Mouse (Mus musculus): Measurements from ENCODE around the gene Evi5l. TPM values are rescaled to one million over a fixed set of nuclear protein-coding genes. Genes with fewer than 3 reads are reported as not detected.

Evi5l gene
- polyA plus RNA-seq, 1 experiment, result 5.7 TPM

- no peak overlapping the region for H3K9ac ChIP-seq (ENCODE audit: low read depth, poor library complexity, severe bottlenecking)
- no peaks in the 10 kb centered on the region for H3K36me3 ChIP-seq (ENCODE audit: control insufficient read depth, insufficient read depth, low read length, poor library complexity, severe bottlenecking)
- peaks cover 2% of the 10 kb centered on the region for H3K27me3 ChIP-seq (ENCODE audit: control insufficient read depth, insufficient read depth, low read length, poor library complexity, severe bottlenecking)
- no peak overlapping the region for H3K27ac ChIP-seq (ENCODE audit: insufficient read depth, low read length)
- no peaks in the 10 kb centered on the region for H3K9me3 ChIP-seq (replicated peaks; ENCODE audit: control insufficient read depth, insufficient read depth, low read length, poor library complexity, severe bottlenecking)
- H3K4me1 ChIP-seq (ENCODE audit: control insufficient read depth, insufficient read depth, low read length), result no peaks in the 10 kb centered on the region
- no peak overlapping the region for H3K4me3 ChIP-seq (ENCODE audit: low read depth, low read length)
- TF ChIP-seq POLR2A (IDR thresholded peaks at IDR 0.05; ENCODE audit: insufficient read depth, low read length) (no peak), EP300 (IDR thresholded peaks at IDR 0.05; ENCODE audit: insufficient read depth, low read depth, low read length) (no peak), CTCF (IDR thresholded peaks at IDR 0.05; ENCODE audit: low read depth, low read length) (no peak)
Measured at GRCm38 (mm10) chr8:4174018-4174417, 7.7 kb downstream of the Evi5l start.

- Histone ChIP-seq H3K4me3 (ENCODE audit: low read depth, low read length) (no peak overlapping the region), H3K4me1 (ENCODE audit: control insufficient read depth, insufficient read depth, low read length) (no peaks in the 10 kb centered on the region), H3K27ac (ENCODE audit: insufficient read depth, low read length) (no peak overlapping the region), H3K9ac (ENCODE audit: low read depth, poor library complexity, severe bottlenecking) (no peak overlapping the region), H3K27me3 (ENCODE audit: control insufficient read depth, insufficient read depth, low read length, poor library complexity, severe bottlenecking) (peaks cover 2% of the 10 kb centered on the region; the same call in 1 of the 2 replicates), H3K9me3 (replicated peaks; ENCODE audit: control insufficient read depth, insufficient read depth, low read length, poor library complexity, severe bottlenecking) (no peaks in the 10 kb centered on the region), H3K36me3 (ENCODE audit: control insufficient read depth, insufficient read depth, low read length, poor library complexity, severe bottlenecking) (no peaks in the 10 kb centered on the region)
- TF ChIP-seq EP300 (IDR thresholded peaks at IDR 0.05; ENCODE audit: insufficient read depth, low read depth, low read length), result no peak
- no peak for TF ChIP-seq POLR2A (IDR thresholded peaks at IDR 0.05; ENCODE audit: insufficient read depth, low read length)
- TF ChIP-seq CTCF (IDR thresholded peaks at IDR 0.05; ENCODE audit: low read depth, low read length), result no peak
Measured at GRCm38 (mm10) chr8:4183409-4183808, 17.0 kb downstream of the Evi5l start.

- Histone ChIP-seq H3K27me3 (ENCODE audit: control insufficient read depth, insufficient read depth, low read length, poor library complexity, severe bottlenecking) (no peaks in the 10 kb centered on the region), H3K9me3 (replicated peaks; ENCODE audit: control insufficient read depth, insufficient read depth, low read length, poor library complexity, severe bottlenecking) (no peaks in the 10 kb centered on the region)
Measured at GRCm38 (mm10) chr8:4186151-4186550, 19.8 kb downstream of the Evi5l start.

GRCm38 (mm10) chr8:4188605-4189004 is 22.2 kb downstream of the Evi5l start:
- no peak overlapping the region for H3K9ac ChIP-seq (ENCODE audit: low read depth, poor library complexity, severe bottlenecking)
- no peaks in the 10 kb centered on the region for H3K36me3 ChIP-seq (ENCODE audit: control insufficient read depth, insufficient read depth, low read length, poor library complexity, severe bottlenecking)
- TF ChIP-seq POLR2A (IDR thresholded peaks at IDR 0.05; ENCODE audit: insufficient read depth, low read length), result no peak
- TF ChIP-seq EP300 (IDR thresholded peaks at IDR 0.05; ENCODE audit: insufficient read depth, low read depth, low read length), result no peak
- TF ChIP-seq CTCF (IDR thresholded peaks at IDR 0.05; ENCODE audit: low read depth, low read length), result no peak
- no peak overlapping the region for H3K27ac ChIP-seq (ENCODE audit: insufficient read depth, low read length)
- H3K27me3 ChIP-seq (ENCODE audit: control insufficient read depth, insufficient read depth, low read length, poor library complexity, severe bottlenecking), result no peaks in the 10 kb centered on the region
- no peaks in the 10 kb centered on the region for H3K9me3 ChIP-seq (replicated peaks; ENCODE audit: control insufficient read depth, insufficient read depth, low read length, poor library complexity, severe bottlenecking)
- peaks cover 3% of the 10 kb centered on the region for H3K4me1 ChIP-seq (ENCODE audit: control insufficient read depth, insufficient read depth, low read length)
- no peak overlapping the region for H3K4me3 ChIP-seq (ENCODE audit: low read depth, low read length)

More at GRCm38 (mm10) chr8:4186151-4186550, 19.8 kb downstream of the Evi5l start:
- H3K4me3 ChIP-seq (ENCODE audit: low read depth, low read length), result no peak overlapping the region
- H3K36me3 ChIP-seq (ENCODE audit: control insufficient read depth, insufficient read depth, low read length, poor library complexity, severe bottlenecking), result no peaks in the 10 kb centered on the region
- no peak overlapping the region for H3K9ac ChIP-seq (ENCODE audit: low read depth, poor library complexity, severe bottlenecking)
- H3K4me1 ChIP-seq (ENCODE audit: control insufficient read depth, insufficient read depth, low read length), result no peaks in the 10 kb centered on the region
- no peak overlapping the region for H3K27ac ChIP-seq (ENCODE audit: insufficient read depth, low read length)
- TF ChIP-seq EP300 (IDR thresholded peaks at IDR 0.05; ENCODE audit: insufficient read depth, low read depth, low read length) (no peak), CTCF (IDR thresholded peaks at IDR 0.05; ENCODE audit: low read depth, low read length) (no peak), POLR2A (IDR thresholded peaks at IDR 0.05; ENCODE audit: insufficient read depth, low read length) (no peak)

- no peak for TF ChIP-seq POLR2A (IDR thresholded peaks at IDR 0.05; ENCODE audit: insufficient read depth, low read length)
- no peak for TF ChIP-seq EP300 (IDR thresholded peaks at IDR 0.05; ENCODE audit: insufficient read depth, low read depth, low read length)
- no peak for TF ChIP-seq CTCF (IDR thresholded peaks at IDR 0.05; ENCODE audit: low read depth, low read length)
- Histone ChIP-seq H3K9ac (ENCODE audit: low read depth, poor library complexity, severe bottlenecking) (no peak overlapping the region), H3K27me3 (ENCODE audit: control insufficient read depth, insufficient read depth, low read length, poor library complexity, severe bottlenecking) (no peaks in the 10 kb centered on the region; the same call in 1 of the 2 replicates), H3K4me1 (ENCODE audit: control insufficient read depth, insufficient read depth, low read length) (peaks cover 3% of the 10 kb centered on the region), H3K4me3 (ENCODE audit: low read depth, low read length) (no peak overlapping the region), H3K36me3 (ENCODE audit: control insufficient read depth, insufficient read depth, low read length, poor library complexity, severe bottlenecking) (no peaks in the 10 kb centered on the region), H3K27ac (ENCODE audit: insufficient read depth, low read length) (no peak overlapping the region), H3K9me3 (replicated peaks; ENCODE audit: control insufficient read depth, insufficient read depth, low read length, poor library complexity, severe bottlenecking) (no peaks in the 10 kb centered on the region)
Measured at GRCm38 (mm10) chr8:4189031-4189722, 22.8 kb downstream of the Evi5l start.

- no peak overlapping the region for H3K4me3 ChIP-seq (ENCODE audit: low read depth, low read length)
- H3K9ac ChIP-seq (ENCODE audit: low read depth, poor library complexity, severe bottlenecking), result no peak overlapping the region
- no peak overlapping the region for H3K27ac ChIP-seq (ENCODE audit: insufficient read depth, low read length)
- H3K4me1 ChIP-seq (ENCODE audit: control insufficient read depth, insufficient read depth, low read length), result peaks cover 3% of the 10 kb centered on the region
- H3K9me3 ChIP-seq (replicated peaks; ENCODE audit: control insufficient read depth, insufficient read depth, low read length, poor library complexity, severe bottlenecking), result no peaks in the 10 kb centered on the region
- H3K27me3 ChIP-seq (ENCODE audit: control insufficient read depth, insufficient read depth, low read length, poor library complexity, severe bottlenecking), result no peaks in the 10 kb centered on the region; the same call in 1 of the 2 replicates
- H3K36me3 ChIP-seq (ENCODE audit: control insufficient read depth, insufficient read depth, low read length, poor library complexity, severe bottlenecking), result no peaks in the 10 kb centered on the region
- TF ChIP-seq EP300 (IDR thresholded peaks at IDR 0.05; ENCODE audit: insufficient read depth, low read depth, low read length), result no peak
- TF ChIP-seq POLR2A (IDR thresholded peaks at IDR 0.05; ENCODE audit: insufficient read depth, low read length), result no peak
- no peak for TF ChIP-seq CTCF (IDR thresholded peaks at IDR 0.05; ENCODE audit: low read depth, low read length)
Measured at GRCm38 (mm10) chr8:4192305-4192704, 25.9 kb downstream of the Evi5l start.
